Mouse (Mus musculus) activated CD4-positive, CD25-positive, alpha-beta regulatory T cell, adult 4 months (primary cell): ENCODE measurements around the gene Inca1. TPM values are rescaled to one million over a fixed set of nuclear protein-coding genes. Genes with fewer than 3 reads are reported as not detected.

Source experiments
- ATAC-seq: one replicate; pipeline ENCODE4 v1.8.0; 2017
- polyA plus RNA-seq, 2 experiments: library from polyadenylated mRNA; unstranded; fragments of 100-300 nt; shearing (Covaris generic); gene quantifications; one replicate each; pipeline ENCODE4 v1.2.1; 2017

The Inca1 gene
- polyA plus RNA-seq, 2 experiments from 2014 or later: 0.63 TPM; not detected in 1

GRCm38 (mm10) chr11:70668771-70669505, 31.0 kb downstream of the Inca1 start, which contains the start of gene Spag7:
Gene Spag7, minus strand, starts transcription at chr11:70669416.
- peak; percentile 88 for ATAC-seq

- ATAC-seq: peak; percentile 9
Observed at GRCm38 (mm10) chr11:70668335-70668770, 31.6 kb downstream of the Inca1 start.

GRCm38 (mm10) chr11:70667271-70668150, 32.4 kb downstream of the Inca1 start:
- no peak for ATAC-seq

- ATAC-seq: no peak
Observed at GRCm38 (mm10) chr11:70666687-70667086, 33.3 kb downstream of the Inca1 start.

GRCm38 (mm10) chr11:70664741-70665140, 35.2 kb downstream of the Inca1 start:
- ATAC-seq: no peak

GRCm38 (mm10) chr11:70663957-70664356, 36.0 kb downstream of the Inca1 start:
- no peak for ATAC-seq

GRCm38 (mm10) chr11:70663101-70663500, 36.9 kb downstream of the Inca1 start:
- ATAC-seq: no peak

GRCm38 (mm10) chr11:70660571-70660970, 39.4 kb downstream of the Inca1 start:
- no peak for ATAC-seq

- ATAC-seq: no peak
Observed at GRCm38 (mm10) chr11:70658942-70659341, 41.0 kb downstream of the Inca1 start.

GRCm38 (mm10) chr11:70658521-70658920, 41.4 kb downstream of the Inca1 start:
- no peak for ATAC-seq

- ATAC-seq: no peak
Observed at GRCm38 (mm10) chr11:70657991-70658390, 42.0 kb downstream of the Inca1 start.

GRCm38 (mm10) chr11:70657573-70657972, 42.4 kb downstream of the Inca1 start:
- no peak for ATAC-seq

- ATAC-seq: no peak
Observed at GRCm38 (mm10) chr11:70656964-70657363, 43.0 kb downstream of the Inca1 start, which contains the start of gene Eno3. Gene Eno3, plus strand, starts transcription at chr11:70657202.

- ATAC-seq: no peak
Observed at GRCm38 (mm10) chr11:70656456-70656927, 43.5 kb downstream of the Inca1 start.

GRCm38 (mm10) chr11:70655571-70656455, 44.1 kb downstream of the Inca1 start:
- no peak for ATAC-seq

- no peak for ATAC-seq
Observed at GRCm38 (mm10) chr11:70654923-70655570, 44.9 kb downstream of the Inca1 start.

GRCm38 (mm10) chr11:70654198-70654922, 45.6 kb downstream of the Inca1 start, which contains the start of gene Pfn1:
Gene Pfn1, minus strand, starts transcription at chr11:70654644.
- ATAC-seq: peak; percentile 13

- peak; percentile 24 for ATAC-seq
Observed at GRCm38 (mm10) chr11:70653345-70654197, 46.4 kb downstream of the Inca1 start.

GRCm38 (mm10) chr11:70652884-70653344, 47.0 kb downstream of the Inca1 start:
- no peak for ATAC-seq
